Mouse (Mus musculus): ENCODE measurements at regions not wholly inside any gene's neighbourhood (a gene's known extent, or its start where the extent isn't known, plus 50 kb on each side); places are given as distances from the start of the nearest gene placed in this dataset.

GRCm38 (mm10) chr12:30707271-30707670 lies 123.0 kb downstream of the Tmem18 start:
- no peaks in the 10 kb centered on the region for H3K9me3 ChIP-seq (ENCODE audit: control insufficient read depth, low read length)
- ATAC-seq (ENCODE audit: insufficient number of reproducible peaks, low FRiP score, low TSS enrichment, low read depth) (no peak), DNase-seq (ENCODE audit: low spot score) (no peak)
- H3K27ac ChIP-seq (replicated peaks; ENCODE audit: low read depth, low read length), result no peak overlapping the region
- no peak overlapping the region for H3K4me3 ChIP-seq (ENCODE audit: low read depth, low read length)
- H3K9ac ChIP-seq (ENCODE audit: low read length), result no peak overlapping the region
- H3K4me1 ChIP-seq (ENCODE audit: control insufficient read depth, insufficient read depth, low read length), result 0 out of 2 replicates have a peak, but pooled peaks cover 2% of the 10 kb centered on the region
- H3K4me2 ChIP-seq (ENCODE audit: low read depth, severe bottlenecking), result no peak overlapping the region
- H3K27me3 ChIP-seq (ENCODE audit: control insufficient read depth, insufficient read depth, low read length), result no peaks in the 10 kb centered on the region
- H3K36me3 ChIP-seq (ENCODE audit: control insufficient read depth, insufficient read depth, low read length), result no peaks in the 10 kb centered on the region
- 85% methylated on average over 5 of the region's 5 CpGs for WGBS

GRCm38 (mm10) chr12:30708635-30709181 lies 124.5 kb downstream of the Tmem18 start:
- 79% methylated on average over 2 of the region's 2 CpGs for WGBS
- no peaks in the 10 kb centered on the region for H3K36me3 ChIP-seq (ENCODE audit: control insufficient read depth, insufficient read depth, low read length)
- H3K4me2 ChIP-seq (ENCODE audit: low read depth, severe bottlenecking), result no peak overlapping the region
- H3K27ac ChIP-seq (replicated peaks; ENCODE audit: low read depth, low read length), result no peak overlapping the region
- 0 out of 2 replicates have a peak, but pooled peaks cover 2% of the 10 kb centered on the region for H3K4me1 ChIP-seq (ENCODE audit: control insufficient read depth, insufficient read depth, low read length)
- DNase-seq (ENCODE audit: low spot score) (no peak), ATAC-seq (ENCODE audit: insufficient number of reproducible peaks, low FRiP score, low TSS enrichment, low read depth) (no peak)
- H3K4me3 ChIP-seq (ENCODE audit: low read depth, low read length), result no peak overlapping the region
- no peaks in the 10 kb centered on the region for H3K27me3 ChIP-seq (ENCODE audit: control insufficient read depth, insufficient read depth, low read length)
- H3K9me3 ChIP-seq (ENCODE audit: control insufficient read depth, low read length), result no peaks in the 10 kb centered on the region
- no peak overlapping the region for H3K9ac ChIP-seq (ENCODE audit: low read length)

GRCm38 (mm10) chr12:30710554-30710953 lies 126.3 kb downstream of the Tmem18 start:
- WGBS, result 68% methylated on average over 4 of the region's 4 CpGs
- DNase-seq (ENCODE audit: low spot score), result no peak
- Histone ChIP-seq H3K9me3 (ENCODE audit: control insufficient read depth, low read length) (no peaks in the 10 kb centered on the region), H3K4me2 (ENCODE audit: low read depth, severe bottlenecking) (no peak overlapping the region), H3K9ac (ENCODE audit: low read length) (no peak overlapping the region), H3K36me3 (ENCODE audit: control insufficient read depth, insufficient read depth, low read length) (no peaks in the 10 kb centered on the region), H3K4me3 (ENCODE audit: low read depth, low read length) (no peak overlapping the region), H3K27ac (replicated peaks; ENCODE audit: low read depth, low read length) (no peak overlapping the region), H3K4me1 (ENCODE audit: control insufficient read depth, insufficient read depth, low read length) (0 out of 2 replicates have a peak, but pooled peaks cover 2% of the 10 kb centered on the region), H3K27me3 (ENCODE audit: control insufficient read depth, insufficient read depth, low read length) (no peaks in the 10 kb centered on the region)
- no peak for ATAC-seq (ENCODE audit: insufficient number of reproducible peaks, low FRiP score, low TSS enrichment, low read depth)

GRCm38 (mm10) chr12:30726747-30727146 lies 142.5 kb downstream of the Tmem18 start:
- 37% methylated on average over 4 of the region's 4 CpGs for WGBS
- Histone ChIP-seq H3K36me3 (ENCODE audit: control insufficient read depth, insufficient read depth, low read length) (no peaks in the 10 kb centered on the region), H3K4me1 (ENCODE audit: control insufficient read depth, insufficient read depth, low read length) (no peaks in the 10 kb centered on the region), H3K4me3 (ENCODE audit: low read depth, low read length) (no peak overlapping the region), H3K4me2 (ENCODE audit: low read depth, severe bottlenecking) (no peak overlapping the region), H3K9ac (ENCODE audit: low read length) (no peak overlapping the region), H3K27ac (replicated peaks; ENCODE audit: low read depth, low read length) (no peak overlapping the region), H3K27me3 (ENCODE audit: control insufficient read depth, insufficient read depth, low read length) (no peaks in the 10 kb centered on the region), H3K9me3 (ENCODE audit: control insufficient read depth, low read length) (no peaks in the 10 kb centered on the region)
- ATAC-seq (ENCODE audit: insufficient number of reproducible peaks, low FRiP score, low TSS enrichment, low read depth), result no peak
- DNase-seq (ENCODE audit: low spot score), result no peak

DNA sequence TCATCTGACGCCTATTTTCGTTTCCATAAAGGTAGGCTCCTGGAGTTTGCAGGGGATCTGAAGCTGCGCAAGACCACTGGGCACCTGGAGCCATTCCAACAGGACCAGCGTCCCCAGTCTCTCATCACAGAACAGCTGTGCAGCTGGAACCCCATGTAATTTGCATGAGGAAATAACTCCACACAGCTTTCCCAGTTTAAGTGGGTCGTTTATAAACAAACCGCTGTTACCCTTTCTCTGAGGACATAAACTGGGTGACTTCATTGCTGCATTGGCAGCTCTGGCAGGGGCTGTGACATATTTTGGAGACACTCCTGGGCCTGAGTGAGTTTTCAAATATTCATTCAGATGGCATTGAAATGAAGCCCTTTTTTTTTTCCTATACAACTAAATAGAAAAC lies 145.2 kb downstream of the Tmem18 start:
- Histone ChIP-seq H3K9ac (ENCODE audit: low read length) (no peak overlapping the region), H3K36me3 (ENCODE audit: control insufficient read depth, insufficient read depth, low read length) (no peaks in the 10 kb centered on the region), H3K9me3 (ENCODE audit: control insufficient read depth, low read length) (no peaks in the 10 kb centered on the region), H3K4me2 (ENCODE audit: low read depth, severe bottlenecking) (no peak overlapping the region), H3K4me1 (ENCODE audit: control insufficient read depth, insufficient read depth, low read length) (no peaks in the 10 kb centered on the region), H3K27ac (replicated peaks; ENCODE audit: low read depth, low read length) (no peak overlapping the region), H3K27me3 (ENCODE audit: control insufficient read depth, insufficient read depth, low read length) (no peaks in the 10 kb centered on the region), H3K4me3 (ENCODE audit: low read depth, low read length) (no peak overlapping the region)
- ATAC-seq (ENCODE audit: insufficient number of reproducible peaks, low FRiP score, low TSS enrichment, low read depth) (no peak), DNase-seq (ENCODE audit: low spot score) (no peak)
- WGBS, result 76% methylated on average over 6 of the region's 6 CpGs

DNA sequence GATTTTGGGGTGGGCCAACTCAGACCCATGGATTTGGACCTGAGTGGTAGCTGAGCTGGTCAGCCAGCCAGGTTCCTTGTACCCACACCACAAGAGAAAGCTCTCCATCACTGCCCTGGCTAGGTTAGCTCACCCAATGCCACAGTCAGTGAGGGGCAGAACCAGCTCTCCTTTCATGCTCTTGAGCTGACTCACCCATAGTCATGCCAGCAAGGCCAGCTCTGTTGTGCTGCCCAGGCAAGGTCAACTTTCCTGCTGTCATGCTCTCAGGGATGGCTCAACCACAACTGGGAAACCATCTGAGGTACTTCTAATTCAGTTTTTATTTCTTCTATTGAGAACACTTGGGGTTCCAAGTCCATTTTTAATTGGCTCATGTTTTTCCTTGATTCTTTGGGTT lies 116.5 kb upstream of the Alkal2 start:
- Histone ChIP-seq H3K4me3 (ENCODE audit: low read depth, low read length) (no peak overlapping the region), H3K36me3 (ENCODE audit: control insufficient read depth, insufficient read depth, low read length) (no peaks in the 10 kb centered on the region), H3K27me3 (ENCODE audit: control insufficient read depth, insufficient read depth, low read length) (no peaks in the 10 kb centered on the region), H3K27ac (replicated peaks; ENCODE audit: low read depth, low read length) (no peak overlapping the region), H3K9ac (ENCODE audit: low read length) (no peak overlapping the region), H3K4me1 (ENCODE audit: control insufficient read depth, insufficient read depth, low read length) (no peaks in the 10 kb centered on the region), H3K9me3 (ENCODE audit: control insufficient read depth, low read length) (no peaks in the 10 kb centered on the region), H3K4me2 (ENCODE audit: low read depth, severe bottlenecking) (no peak overlapping the region)
- ATAC-seq (ENCODE audit: insufficient number of reproducible peaks, low FRiP score, low TSS enrichment, low read depth) (no peak), DNase-seq (ENCODE audit: low spot score) (no peak)

GRCm38 (mm10) chr12:30793371-30793770 lies 90.8 kb upstream of the Alkal2 start:
- WGBS, result 95% methylated on average over 2 of the region's 2 CpGs
- Histone ChIP-seq H3K27ac (replicated peaks; ENCODE audit: low read depth, low read length) (no peak overlapping the region), H3K4me2 (ENCODE audit: low read depth, severe bottlenecking) (no peak overlapping the region), H3K9ac (ENCODE audit: low read length) (no peak overlapping the region), H3K4me1 (ENCODE audit: control insufficient read depth, insufficient read depth, low read length) (no peaks in the 10 kb centered on the region), H3K27me3 (ENCODE audit: control insufficient read depth, insufficient read depth, low read length) (no peaks in the 10 kb centered on the region), H3K9me3 (ENCODE audit: control insufficient read depth, low read length) (no peaks in the 10 kb centered on the region), H3K36me3 (ENCODE audit: control insufficient read depth, insufficient read depth, low read length) (no peaks in the 10 kb centered on the region), H3K4me3 (ENCODE audit: low read depth, low read length) (no peak overlapping the region)
- ATAC-seq (ENCODE audit: insufficient number of reproducible peaks, low FRiP score, low TSS enrichment, low read depth) (no peak), DNase-seq (ENCODE audit: low spot score) (no peak)

DNA sequence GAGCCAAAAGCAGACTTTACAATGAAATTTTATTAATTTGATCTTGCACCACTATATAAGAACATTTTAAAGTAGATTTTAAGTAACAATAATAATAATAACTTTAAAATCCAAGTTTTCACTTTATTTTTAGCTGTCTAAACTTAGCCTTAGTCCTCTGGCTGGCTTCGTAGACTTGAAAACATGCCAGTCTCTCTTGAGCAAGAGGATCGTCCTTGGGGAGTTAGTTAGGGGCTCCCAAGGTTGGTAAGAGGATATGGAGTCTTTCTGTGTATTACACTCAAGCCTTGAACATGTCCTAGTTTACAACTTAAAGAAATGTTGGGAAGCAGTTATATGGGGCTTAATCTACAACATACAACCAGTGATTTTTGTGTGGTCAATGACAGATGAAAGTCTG lies 68.0 kb upstream of the Alkal2 start:
- no peak overlapping the region for H3K27ac ChIP-seq (replicated peaks; ENCODE audit: low read depth, low read length)
- no peak overlapping the region for H3K4me2 ChIP-seq (ENCODE audit: low read depth, severe bottlenecking)
- DNase-seq (ENCODE audit: low spot score), result no peak
- H3K9ac ChIP-seq (ENCODE audit: low read length), result no peak overlapping the region
- ATAC-seq (ENCODE audit: insufficient number of reproducible peaks, low FRiP score, low TSS enrichment, low read depth), result no peak
- no peaks in the 10 kb centered on the region for H3K4me1 ChIP-seq (ENCODE audit: control insufficient read depth, insufficient read depth, low read length)
- H3K36me3 ChIP-seq (ENCODE audit: control insufficient read depth, insufficient read depth, low read length), result no peaks in the 10 kb centered on the region
- no peak overlapping the region for H3K4me3 ChIP-seq (ENCODE audit: low read depth, low read length)
- no peaks in the 10 kb centered on the region for H3K27me3 ChIP-seq (ENCODE audit: control insufficient read depth, insufficient read depth, low read length)
- no peaks in the 10 kb centered on the region for H3K9me3 ChIP-seq (ENCODE audit: control insufficient read depth, low read length)
- WGBS, result 94% methylated on average over 2 of the region's 2 CpGs

DNA sequence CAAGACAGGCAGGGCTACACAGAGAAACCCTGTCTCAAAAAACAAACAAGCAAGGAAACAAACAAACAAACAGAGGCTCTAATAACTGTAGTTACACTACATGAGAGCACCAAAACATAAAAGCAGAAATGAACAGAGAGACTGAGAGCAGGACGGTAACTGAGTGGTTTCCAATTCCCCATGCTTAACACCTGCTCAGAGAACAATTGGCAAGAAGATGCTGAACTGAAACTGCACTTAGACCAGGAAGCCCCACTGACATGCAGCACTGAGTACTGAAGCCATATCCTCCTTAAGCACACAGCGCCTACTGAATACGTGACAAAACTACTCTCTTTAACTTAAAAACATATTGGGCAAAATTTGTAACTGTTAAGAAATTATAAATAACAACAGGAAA lies 52.7 kb upstream of the Alkal2 start:
- no peaks in the 10 kb centered on the region for H3K36me3 ChIP-seq (ENCODE audit: control insufficient read depth, insufficient read depth, low read length)
- H3K27me3 ChIP-seq (ENCODE audit: control insufficient read depth, insufficient read depth, low read length), result no peaks in the 10 kb centered on the region
- no peaks in the 10 kb centered on the region for H3K9me3 ChIP-seq (ENCODE audit: control insufficient read depth, low read length)
- H3K9ac ChIP-seq (ENCODE audit: low read length), result no peak overlapping the region
- H3K4me2 ChIP-seq (ENCODE audit: low read depth, severe bottlenecking), result no peak overlapping the region
- no peaks in the 10 kb centered on the region for H3K4me1 ChIP-seq (ENCODE audit: control insufficient read depth, insufficient read depth, low read length)
- ATAC-seq (ENCODE audit: insufficient number of reproducible peaks, low FRiP score, low TSS enrichment, low read depth), result no peak
- DNase-seq (ENCODE audit: low spot score), result no peak
- H3K4me3 ChIP-seq (ENCODE audit: low read depth, low read length), result no peak overlapping the region
- WGBS, result 87% methylated on average over 3 of the region's 3 CpGs
- no peak overlapping the region for H3K27ac ChIP-seq (replicated peaks; ENCODE audit: low read depth, low read length)

Measured in limb, embryonic 11.5 days (tissue).